Mouse (Mus musculus) CH12.LX (cell line): Measurements from ENCODE around the gene Ptdss2. TPM values are rescaled to one million over a fixed set of nuclear protein-coding genes. Genes with fewer than 3 reads are reported as not detected.
A peak's percentile ranks its signal among the peaks of the same experiment; 100 is the strongest.

Experiments
- DNase-seq: peaks from one replicate; pipeline ENCODE4 v3.0.0-alpha.2; 2013; ENCODE audit errors: extremely low read depth
- H3K27ac ChIP-seq: 2 replicates; pipeline ENCODE4 v1.5.1; 2012; ENCODE audit warnings: low read depth, mild to moderate bottlenecking, control low read depth, moderate library complexity; ENCODE audit not compliant: insufficient read depth
- H3K27me3 ChIP-seq: replicated peaks from 2 replicates; pipeline ENCODE3; 2012; ENCODE audit warnings: inconsistent platforms
- H3K36me3 ChIP-seq, 2 experiments: replicated peaks in 1 of 2; 2 replicates each; pipeline versions ENCODE3 to v1.6.1; 2012; ENCODE audit warnings: inconsistent platforms in 1 of 2, low read length in 1 of 2, mild to moderate bottlenecking in 1 of 2, mixed read lengths in 1 of 2, moderate library complexity in 1 of 2; ENCODE audit not compliant: control insufficient read depth in 1 of 2, insufficient read depth in 1 of 2
- H3K4me1 ChIP-seq, 2 experiments: 2 replicates each; pipeline ENCODE4 v1.6.1; 2012; ENCODE audit warnings: inconsistent platforms in 1 of 2, moderate library complexity in 1 of 2; ENCODE audit not compliant: insufficient read depth in 2 of 2, control insufficient read depth in 1 of 2
- H3K4me2 ChIP-seq: 2 replicates; pipeline ENCODE4 v1.6.1; 2012; ENCODE audit warnings: low read depth, mild to moderate bottlenecking, control low read depth; ENCODE audit not compliant: poor library complexity, insufficient read depth, severe bottlenecking
- H3K4me3 ChIP-seq, 3 experiments: fragments of 150-350 bp in 1 of 3; sonication (generic) in 1 of 3; replicated peaks in 1 of 3; 2 replicates each; pipeline versions ENCODE3 to v1.5.1; 2011 to 2012; ENCODE audit warnings: low read depth in 2 of 3, low read length in 2 of 3, mild to moderate bottlenecking in 2 of 3, moderate library complexity in 2 of 3, control low read depth in 1 of 3, improper control_type of control experiment in 1 of 3, inconsistent platforms in 1 of 3, mixed read lengths in 1 of 3; ENCODE audit not compliant: poor library complexity in 1 of 3
- H3K79me2 ChIP-seq: replicated peaks from 2 replicates; pipeline ENCODE4 v1.6.1; 2012; ENCODE audit warnings: mild to moderate bottlenecking, moderate library complexity; ENCODE audit not compliant: control insufficient read depth, poor library complexity, insufficient read depth, severe bottlenecking; ENCODE audit errors: extremely low read depth
- H3K9ac ChIP-seq: 2 replicates; pipeline ENCODE4 v1.6.1; 2012; ENCODE audit warnings: low read depth, mild to moderate bottlenecking, control low read depth, moderate library complexity; ENCODE audit not compliant: insufficient read depth
- H3K9me3 ChIP-seq: replicated peaks from 2 replicates; pipeline ENCODE3; 2012; ENCODE audit warnings: low read length, inconsistent platforms, mixed read lengths
- BHLHE40 ChIP-seq: IDR thresholded peaks from 2 replicates; pipeline ENCODE4 v1.6.1; 2011; ENCODE audit warnings: mild to moderate bottlenecking, low read depth, low read length, improper control_type of control experiment
- CHD2 ChIP-seq: IDR thresholded peaks from 2 replicates; pipeline ENCODE4 v1.6.1; 2011; ENCODE audit warnings: low read length, improper control_type of control experiment
- CTCF ChIP-seq, 2 experiments: IDR thresholded peaks in 1 of 2; conservative IDR thresholded peaks in 1 of 2; 2 replicates each; pipeline ENCODE4 v1.5.1; 2011 to 2012; ENCODE audit warnings: low read depth in 2 of 2, low read length in 2 of 2, improper control_type of control experiment in 1 of 2, inconsistent platforms in 1 of 2, mild to moderate bottlenecking in 1 of 2, moderate library complexity in 1 of 2
- E2F4 ChIP-seq: IDR thresholded peaks from 2 replicates; pipeline ENCODE4 v1.6.1; 2011; ENCODE audit warnings: low read depth, low read length, improper control_type of control experiment; ENCODE audit not compliant: insufficient replicate concordance
- GABPA ChIP-seq: IDR thresholded peaks from 2 replicates; pipeline ENCODE4 v1.6.1; 2012; ENCODE audit warnings: low read depth, low read length, improper control_type of control experiment, inconsistent platforms; ENCODE audit not compliant: insufficient replicate concordance
- JUN ChIP-seq: IDR thresholded peaks from 2 replicates; pipeline ENCODE4 v1.6.1; 2011; ENCODE audit warnings: low read depth, mild to moderate bottlenecking, low read length, improper control_type of control experiment, moderate library complexity; ENCODE audit not compliant: insufficient read depth
- JUND ChIP-seq: conservative IDR thresholded peaks from 2 replicates; pipeline ENCODE4 v1.6.1; 2011; ENCODE audit warnings: low read depth, low read length, improper control_type of control experiment
- KAT2A ChIP-seq: IDR thresholded peaks from 2 replicates; pipeline ENCODE4 v1.6.1; 2012; ENCODE audit warnings: low read length, improper control_type of control experiment, inconsistent platforms; ENCODE audit not compliant: insufficient replicate concordance
- MAFK ChIP-seq: IDR thresholded peaks from 2 replicates; pipeline ENCODE4 v1.6.1; 2011; ENCODE audit warnings: low read length, improper control_type of control experiment; ENCODE audit not compliant: insufficient replicate concordance
- MAX ChIP-seq: IDR thresholded peaks from 2 replicates; pipeline ENCODE4 v1.6.1; 2011; ENCODE audit warnings: low read length, improper control_type of control experiment
- MAZ ChIP-seq: IDR thresholded peaks from 2 replicates; pipeline ENCODE4 v1.6.1; 2012; ENCODE audit warnings: low read depth, mild to moderate bottlenecking, inconsistent platforms, low read length, improper control_type of control experiment, moderate library complexity
- MEF2A ChIP-seq: IDR thresholded peaks from 2 replicates; pipeline ENCODE4 v1.6.1; 2014; ENCODE audit warnings: low read depth, mild to moderate bottlenecking, inconsistent platforms, low read length, improper control_type of control experiment, borderline replicate concordance
- MYC ChIP-seq: IDR thresholded peaks from 2 replicates; pipeline ENCODE4 v1.6.1; 2011; ENCODE audit warnings: low read depth, mild to moderate bottlenecking, improper control_type of control experiment, low read length
- NELFE ChIP-seq: IDR thresholded peaks from 2 replicates; pipeline ENCODE4 v1.6.1; 2011; ENCODE audit warnings: low read depth, low read length, improper control_type of control experiment
- PAX5 ChIP-seq: IDR thresholded peaks from 2 replicates; pipeline ENCODE4 v1.6.1; 2012; ENCODE audit warnings: low read length, inconsistent platforms, mixed read lengths
- POLR2AphosphoS2 ChIP-seq: IDR thresholded peaks from 2 replicates; pipeline ENCODE4 v1.6.1; 2011; ENCODE audit warnings: low read depth, low read length, improper control_type of control experiment
- RAD21 ChIP-seq: IDR thresholded peaks from 2 replicates; pipeline ENCODE4 v1.6.1; 2011; ENCODE audit warnings: low read depth, mild to moderate bottlenecking, low read length, improper control_type of control experiment, moderate library complexity
- ZMIZ1 ChIP-seq: IDR thresholded peaks from 2 replicates; pipeline ENCODE4 v1.6.1; 2012; ENCODE audit warnings: low read depth, mild to moderate bottlenecking, inconsistent platforms, low read length, improper control_type of control experiment
- ZNF384 ChIP-seq: IDR thresholded peaks from 2 replicates; pipeline ENCODE4 v1.6.1; 2012; ENCODE audit warnings: low read depth, low read length, improper control_type of control experiment, inconsistent platforms
- dilution Hi-C: fragments of 300-500 bp; cut with MboI; formaldehyde crosslinking; loops from 2 replicates; pipeline ENCODE4 v1.14.3; 2020; ENCODE audit warnings: low sequenced_read_pairs; ENCODE audit not compliant: extremely low pct_unique_long_range_greater_than_20kb, extremely low pct_ligation_motif_present
- in situ Hi-C: fragments of 300-500 bp; cut with MboI; formaldehyde crosslinking; loops from 3 replicates; pipeline ENCODE4 v1.14.3; 2019; ENCODE audit warnings: low sequenced_read_pairs, low pct_ligation_motif_present, low pct_unique_long_range_greater_than_20kb, mixed read lengths
- polyA plus RNA-seq: library from polyadenylated mRNA; unstranded; fragments of >175 nt; gene quantifications from 2 replicates; pipeline ENCODE4 v1.2.1, GENCODE M21; 2012; ENCODE audit warnings: low read depth; ENCODE audit not compliant: insufficient read length
- total RNA-seq, 2 experiments: library from RNA; depleted of rRNA; stranded (reverse); fragments of 300-350 nt in 1 of 2; fragments of >200 nt in 1 of 2; gene quantifications; 2 replicates each; pipeline ENCODE4 v1.2.3; 2012 to 2014

The Ptdss2 gene
- total RNA-seq (2012; rRNA removed) (10.6 and 12.0 TPM in 2 replicates), total RNA-seq (2014; rRNA removed) (2.5 and 2.9 TPM in 2 replicates), polyA plus RNA-seq (22.9 and 33.5 TPM in 2 replicates)

DNA sequence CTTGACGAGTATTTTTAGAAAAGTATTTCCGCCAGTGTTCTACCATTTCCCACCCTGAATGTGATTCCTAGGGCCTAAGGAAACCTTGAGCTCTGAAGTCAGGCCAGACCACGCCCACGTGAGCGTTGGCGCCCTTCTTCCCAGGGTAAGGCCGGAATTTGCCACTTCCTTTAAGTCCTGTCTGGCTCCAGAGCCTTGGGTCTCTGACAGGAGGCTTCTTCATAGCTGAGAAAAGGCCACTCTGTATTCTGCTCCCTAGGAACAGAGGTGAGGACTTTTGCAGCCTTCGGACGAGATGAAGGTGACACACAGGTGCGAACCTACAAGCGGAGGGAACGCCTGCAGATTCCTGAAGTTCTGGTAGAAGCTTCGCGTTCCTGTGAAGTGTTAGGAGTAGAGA is at the start of gene Ptdss2:
TSS of gene Ptdss2 (plus strand) at position 138 of the 400 bp plus-strand sequence.
- Histone ChIP-seq H3K9ac (peak within 1 kb of the TSS; percentile 32), H3K36me3 (no peaks in the 10 kb centered on the region), H3K4me3 (peak within 1 kb of the TSS; percentile 63 to 79 (median 69)), H3K4me1 (peaks cover 0 to 3% of the 10 kb centered on the region in 2 experiments; a peak in 2 of 4 replicates), H3K27ac (peak within 1 kb of the TSS; percentile 17; the same call in 1 of the 2 replicates), H3K27me3 (peaks cover 13% of the 10 kb centered on the region), H3K79me2 (no peaks in the 10 kb centered on the region), H3K4me2 (peak within 1 kb of the TSS; percentile 10; the same call in 1 of the 2 replicates), H3K9me3 (no peaks in the 10 kb centered on the region)
- dilution Hi-C loops (no loop called here), in situ Hi-C loops (no loop called here)
- no peak for TF ChIP-seq MAFK
- no peak for TF ChIP-seq RAD21
- TF ChIP-seq CHD2, result no peak
- TF ChIP-seq MAX, result no peak
- TF ChIP-seq BHLHE40, result no peak
- no peak for TF ChIP-seq MEF2A
- no peak for TF ChIP-seq CTCF (conservative IDR thresholded peaks at IDR 0.05 in 1 of 2, IDR thresholded peaks at IDR 0.05 in 1 of 2; ENCODE audit: low read depth in 2 of 2, low read length in 2 of 2)
- no peak for TF ChIP-seq ZMIZ1
- no peak for TF ChIP-seq NELFE
- no peak for TF ChIP-seq ZNF384
- no peak for TF ChIP-seq E2F4
- TF ChIP-seq MYC, result no peak
- no peak for TF ChIP-seq JUND
- no peak for DNase-seq

GRCm38 (mm10) chr7:141073782-141074181 is 48.4 kb upstream of the Ptdss2 start:
- Histone ChIP-seq H3K36me3 (no peaks in the 10 kb centered on the region), H3K4me3 (no peak overlapping the region), H3K9me3 (no peaks in the 10 kb centered on the region), H3K4me2 (no peak overlapping the region), H3K27ac (no peak overlapping the region), H3K27me3 (peaks cover 24% of the 10 kb centered on the region), H3K9ac (no peak overlapping the region), H3K79me2 (no peaks in the 10 kb centered on the region), H3K4me1 (peaks cover 9 to 13% of the 10 kb centered on the region in 2 experiments)
- TF ChIP-seq ZMIZ1, result no peak
- no peak for TF ChIP-seq POLR2AphosphoS2
- no peak for TF ChIP-seq ZNF384
- TF ChIP-seq MAZ, result no peak
- no peak for TF ChIP-seq MAFK
- no peak for TF ChIP-seq KAT2A
- TF ChIP-seq PAX5, result no peak
- no peak for TF ChIP-seq GABPA
- no peak for TF ChIP-seq MAX
- no peak for TF ChIP-seq CTCF (conservative IDR thresholded peaks at IDR 0.05 in 1 of 2, IDR thresholded peaks at IDR 0.05 in 1 of 2; ENCODE audit: low read depth in 2 of 2, low read length in 2 of 2)
- TF ChIP-seq E2F4, result no peak
- no peak for TF ChIP-seq JUN
- DNase-seq, result no peak
- dilution Hi-C loops (no loop called here), in situ Hi-C loops (no loop called here)
